Mouse (Mus musculus) spleen, adult 12 weeks (tissue): Measurements from ENCODE around the gene Olfr968.

Experiments
- DNase-seq: peaks from one replicate; pipeline ENCODE4 v3.0.0; 2022; ENCODE audit warnings: low spot score

Gene Olfr968

DNA sequence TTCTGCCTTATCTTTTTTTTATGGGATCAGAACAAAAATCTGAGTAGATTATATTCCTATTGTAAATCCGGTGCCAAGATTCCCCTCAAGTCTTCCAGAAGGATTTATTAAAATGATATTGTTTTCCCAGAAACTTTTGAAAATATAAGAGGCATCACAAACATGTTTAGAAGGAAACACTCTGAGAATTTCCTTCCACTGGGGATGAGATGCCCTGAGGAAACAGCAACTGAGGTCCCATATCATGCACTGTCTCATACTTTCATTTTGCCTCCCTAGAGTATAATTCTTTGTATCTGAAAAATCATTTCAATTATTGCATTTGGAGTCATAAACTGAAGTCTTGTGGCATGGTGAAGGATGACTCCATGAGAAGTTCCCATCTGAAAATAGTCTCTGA is at the start of gene Olfr968:
Gene Olfr968, minus strand, starts transcription at position 101 of the 400 bp plus-strand sequence.
- no peak for DNase-seq

GRCm38 (mm10) chr9:39808560-39808959 is 25.5 kb upstream of the Olfr968 start, which contains the start of gene Olfr970:
Gene Olfr970, plus strand, starts transcription at chr9:39808860.
- DNase-seq, result no peak

- no peak for DNase-seq
These were observed 7.5 kb upstream of the Olfr968 start, which contains the start of gene Olfr969 for GRCm38 (mm10) chr9:39790558-39790957. Gene Olfr969, plus strand, starts transcription at chr9:39790945.

- no peak for DNase-seq
These were observed 36.6 kb downstream of the Olfr968 start for GRCm38 (mm10) chr9:39746428-39746827.

- DNase-seq, result no peak
These were observed 37.1 kb downstream of the Olfr968 start, which contains the start of gene Olfr967 for GRCm38 (mm10) chr9:39745949-39746348. Gene Olfr967, plus strand, starts transcription at chr9:39746249.

- DNase-seq, result no peak
These were observed 42.3 kb downstream of the Olfr968 start for GRCm38 (mm10) chr9:39740741-39741140.

GRCm38 (mm10) chr9:39730678-39731077 is 52.4 kb downstream of the Olfr968 start, which contains the start of gene Olfr150:
Gene Olfr150, plus strand, starts transcription at chr9:39730978.
- no peak for DNase-seq
